Mouse (Mus musculus) lung, postnatal 25 days (tissue): ENCODE measurements around the gene Hist1h1d.
A peak's percentile ranks its signal among the peaks of the same experiment; 100 is the strongest.
"Not testable (repeated sequence)": the region's sequence is repeated elsewhere in the genome, so short reads cannot be mapped to it uniquely, and the experiment has no call there.

Experiments
- DNase-seq: peaks from one replicate; pipeline ENCODE4 v3.0.0; 2022; ENCODE audit warnings: low spot score

Hist1h1d gene

GRCm38 (mm10) chr13:23530181-23530900, 22.7 kb upstream of the Hist1h1d start:
- DNase-seq: peak; percentile 80

DNA sequence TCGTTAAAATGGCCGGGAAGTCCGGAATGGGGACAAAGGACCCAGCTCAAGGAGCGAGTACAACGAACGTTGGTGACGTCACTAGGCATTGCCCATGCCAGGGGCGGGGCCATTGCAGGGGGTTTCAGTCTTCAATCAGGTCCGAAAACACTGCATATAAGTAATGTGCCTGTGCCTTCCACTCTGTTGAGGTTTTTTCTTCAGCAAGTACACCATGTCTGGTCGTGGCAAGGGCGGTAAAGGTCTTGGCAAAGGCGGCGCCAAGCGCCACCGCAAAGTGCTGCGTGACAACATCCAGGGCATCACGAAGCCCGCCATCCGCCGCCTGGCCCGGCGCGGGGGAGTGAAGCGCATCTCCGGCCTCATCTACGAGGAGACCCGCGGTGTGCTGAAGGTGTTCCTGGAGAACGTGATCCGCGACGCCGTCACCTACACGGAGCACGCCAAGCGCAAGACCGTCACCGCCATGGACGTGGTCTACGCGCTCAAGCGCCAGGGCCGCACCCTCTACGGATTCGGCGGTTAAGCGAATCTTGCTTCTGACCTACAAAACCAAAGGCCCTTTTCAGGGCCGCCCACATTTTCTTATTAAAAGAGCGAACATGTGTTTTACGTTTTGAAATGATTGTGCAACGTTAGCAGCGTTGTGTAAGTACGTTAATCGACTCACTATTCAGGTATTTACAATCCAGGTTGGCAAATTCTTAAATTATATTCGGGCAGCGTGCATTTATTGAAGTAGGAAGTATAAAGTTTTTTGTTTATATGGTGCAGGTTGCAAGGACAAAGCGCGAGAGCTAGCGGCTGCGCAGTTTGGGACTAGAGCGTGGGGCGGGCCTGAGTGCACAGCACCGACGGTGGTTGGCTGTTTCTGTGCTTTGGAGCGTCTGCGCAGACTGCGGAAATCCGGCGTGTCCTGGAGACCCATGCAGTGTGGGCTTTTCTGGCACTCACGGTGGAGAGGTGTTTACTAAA, 21.9 kb upstream of the Hist1h1d start, which contains the start of gene Hist1h4h:
Hist1h4h (plus strand) TSS at position 150 of the 975 bp plus-strand sequence.
- peak; percentile 99 for DNase-seq

- no peak for DNase-seq
Observed at GRCm38 (mm10) chr13:23532262-23533075, 20.6 kb upstream of the Hist1h1d start.

DNA sequence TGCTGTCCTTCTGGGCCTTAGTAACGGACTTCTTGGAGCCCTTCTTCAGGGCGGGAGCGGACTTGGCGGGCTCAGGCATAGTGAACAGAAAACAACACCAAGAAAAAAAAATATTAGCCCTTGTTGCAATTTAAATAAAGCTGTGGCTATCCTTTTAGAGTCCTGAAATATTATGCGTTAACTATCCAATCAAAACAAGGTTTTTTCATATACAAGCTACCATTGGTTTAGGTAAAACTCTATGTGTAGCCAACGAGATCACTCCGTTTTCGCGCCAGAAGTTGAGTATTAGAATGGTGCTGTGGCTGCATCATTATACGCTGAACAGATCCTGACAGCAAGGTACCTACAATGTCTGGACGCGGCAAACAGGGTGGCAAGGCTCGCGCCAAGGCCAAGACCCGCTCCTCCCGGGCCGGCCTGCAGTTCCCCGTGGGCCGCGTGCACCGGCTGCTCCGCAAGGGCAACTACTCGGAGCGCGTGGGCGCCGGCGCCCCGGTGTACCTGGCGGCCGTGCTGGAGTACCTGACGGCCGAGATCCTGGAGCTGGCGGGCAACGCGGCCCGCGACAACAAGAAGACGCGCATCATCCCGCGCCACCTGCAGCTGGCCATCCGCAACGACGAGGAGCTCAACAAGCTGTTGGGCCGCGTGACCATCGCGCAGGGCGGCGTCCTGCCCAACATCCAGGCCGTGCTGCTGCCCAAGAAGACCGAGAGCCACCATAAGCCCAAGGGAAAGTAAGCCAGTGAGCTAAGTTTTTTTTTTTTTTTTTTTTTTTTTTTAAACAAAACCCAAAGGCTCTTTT, 19.3 kb upstream of the Hist1h1d start, which contains the start of gene Hist1h2af:
Hist1h2af (plus strand) TSS at position 347 of the 808 bp plus-strand sequence.
- DNase-seq: peak; percentile 73

DNA sequence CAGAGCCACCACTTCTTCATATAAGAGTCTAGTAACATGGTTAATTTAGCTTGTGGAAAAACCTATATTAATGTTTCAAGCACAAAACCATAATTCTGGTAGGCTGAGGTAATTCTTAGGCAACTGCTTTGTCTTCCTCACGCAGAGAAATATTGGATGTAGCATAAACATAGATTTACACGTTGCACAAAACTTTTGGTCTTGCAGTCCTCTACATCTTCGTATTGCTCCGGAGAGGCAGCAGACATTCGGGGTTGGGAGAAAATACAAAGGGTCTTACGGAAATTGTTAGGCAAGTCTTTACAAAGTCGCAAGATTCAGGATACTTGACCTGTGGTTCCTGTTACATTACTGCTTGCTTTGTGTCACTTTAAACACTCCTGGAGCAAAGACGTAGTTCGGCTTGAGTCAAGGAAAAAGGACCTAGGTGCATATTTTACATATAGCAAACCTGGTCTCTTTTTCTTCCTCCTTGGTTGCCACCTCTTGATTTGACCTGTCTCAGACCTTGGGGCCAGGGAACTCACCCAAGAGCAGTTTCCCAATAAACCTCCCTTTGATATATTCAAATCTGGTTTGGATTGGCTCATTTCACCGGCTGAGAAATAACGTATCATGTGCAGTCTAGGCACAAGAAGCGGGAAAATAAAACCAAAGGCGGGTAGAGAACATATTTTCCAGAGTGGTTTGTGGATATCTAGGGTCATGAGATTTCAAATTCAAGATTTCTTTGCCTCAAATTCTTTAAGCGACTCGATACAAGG, 18.5 kb upstream of the Hist1h1d start:
- DNase-seq: no peak

GRCm38 (mm10) chr13:23535137-23536075, 17.7 kb upstream of the Hist1h1d start, which contains the start of gene Hist1h3g:
Gene Hist1h3g, plus strand, starts transcription at chr13:23535422.
- DNase-seq: peak; percentile 91

DNA sequence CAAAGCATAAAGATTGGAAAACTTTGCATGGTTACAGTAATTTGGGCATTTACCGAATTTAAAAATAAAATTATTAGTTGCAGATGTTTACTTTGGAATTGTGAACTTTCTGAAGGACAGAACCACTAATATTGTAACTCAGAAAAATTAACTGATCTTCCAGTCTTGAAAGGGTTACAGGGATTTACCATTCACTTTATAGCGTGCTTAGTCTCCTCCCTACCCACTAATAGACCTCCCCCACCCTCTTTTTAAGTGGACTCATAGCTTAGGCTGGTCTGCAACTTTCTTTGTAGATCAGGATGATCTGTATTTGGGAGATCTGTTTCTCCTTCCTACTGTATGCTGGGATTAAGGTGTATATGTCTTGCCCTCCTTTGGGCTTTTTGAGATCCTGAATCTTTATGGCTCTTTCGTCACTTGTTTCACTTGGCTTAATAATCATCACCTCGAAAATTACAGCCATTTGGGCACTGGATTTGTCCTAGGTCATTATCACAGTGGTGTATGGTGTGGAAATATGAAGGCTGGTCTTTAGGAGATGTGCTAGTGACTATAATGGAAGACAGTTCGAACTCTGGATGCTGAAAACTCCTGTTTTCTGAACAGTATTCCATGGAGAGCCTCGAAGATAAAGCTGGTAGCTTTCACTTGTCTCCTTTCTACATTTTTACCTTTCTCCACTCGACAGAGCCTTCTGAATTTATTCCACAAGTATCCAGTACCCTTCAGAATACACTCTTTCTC, 16.8 kb upstream of the Hist1h1d start:
- no peak for DNase-seq

GRCm38 (mm10) chr13:23537006-23537710, 15.9 kb upstream of the Hist1h1d start:
- DNase-seq: no peak

- DNase-seq: no peak
Observed at GRCm38 (mm10) chr13:23538249-23538648, 14.8 kb upstream of the Hist1h1d start.

DNA sequence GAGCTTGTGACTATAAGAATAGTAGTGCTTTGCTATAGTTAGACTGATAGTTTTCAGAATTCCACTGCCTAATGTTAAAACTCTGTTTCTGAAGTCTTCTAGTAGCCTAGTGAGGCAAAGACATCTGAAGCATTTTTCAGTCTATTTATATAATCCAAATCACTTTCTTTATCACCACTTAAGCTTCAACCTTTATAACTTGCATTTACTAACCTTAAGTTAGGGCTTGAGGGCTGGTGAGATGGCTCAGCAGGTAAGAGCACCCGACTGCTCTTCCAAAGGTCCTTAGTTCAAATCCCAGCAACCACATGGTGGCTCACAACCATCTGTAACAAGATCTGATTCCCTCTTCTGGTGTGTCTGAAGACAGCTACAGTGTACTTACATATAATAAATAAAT, 13.2 kb upstream of the Hist1h1d start:
- not testable (repeated sequence) for DNase-seq

- DNase-seq: no peak
Observed at GRCm38 (mm10) chr13:23541497-23541896, 11.6 kb upstream of the Hist1h1d start.

DNA sequence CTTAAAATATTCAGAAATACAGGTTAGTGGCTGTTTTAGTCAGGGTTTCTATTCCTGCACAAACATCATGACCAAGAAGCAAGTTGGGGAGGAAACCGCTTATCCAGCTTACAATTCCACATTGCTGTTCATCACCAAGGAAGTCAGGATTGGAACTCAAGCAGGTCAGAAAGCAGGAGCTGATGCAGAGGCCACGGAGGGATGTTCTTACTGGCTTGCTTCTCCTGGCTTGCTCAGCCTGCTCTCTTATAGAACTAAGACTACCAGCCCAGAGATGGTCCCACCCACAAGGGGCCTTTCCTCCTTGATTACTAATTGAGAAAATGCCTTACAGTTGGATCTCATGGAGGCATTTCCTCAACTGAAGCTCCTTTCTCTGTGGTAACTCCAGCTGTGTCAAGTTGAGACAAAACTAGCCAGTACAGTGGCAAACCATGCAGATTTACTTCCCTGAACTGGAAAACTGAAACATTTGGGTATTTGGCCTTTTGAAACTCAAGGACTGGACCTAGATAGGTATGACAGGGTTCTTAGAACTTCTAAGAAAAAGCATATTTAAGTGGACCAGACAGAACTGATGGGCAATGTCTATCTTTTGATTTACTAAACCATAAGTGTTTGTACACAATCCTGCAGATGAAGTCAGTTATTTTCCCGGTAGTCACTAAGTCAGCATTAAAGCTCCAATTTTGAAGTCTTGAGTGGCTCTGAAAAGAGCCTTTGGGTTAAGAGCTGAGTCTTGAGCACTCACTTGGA, 10.7 kb upstream of the Hist1h1d start:
- DNase-seq: not testable (repeated sequence)

DNA sequence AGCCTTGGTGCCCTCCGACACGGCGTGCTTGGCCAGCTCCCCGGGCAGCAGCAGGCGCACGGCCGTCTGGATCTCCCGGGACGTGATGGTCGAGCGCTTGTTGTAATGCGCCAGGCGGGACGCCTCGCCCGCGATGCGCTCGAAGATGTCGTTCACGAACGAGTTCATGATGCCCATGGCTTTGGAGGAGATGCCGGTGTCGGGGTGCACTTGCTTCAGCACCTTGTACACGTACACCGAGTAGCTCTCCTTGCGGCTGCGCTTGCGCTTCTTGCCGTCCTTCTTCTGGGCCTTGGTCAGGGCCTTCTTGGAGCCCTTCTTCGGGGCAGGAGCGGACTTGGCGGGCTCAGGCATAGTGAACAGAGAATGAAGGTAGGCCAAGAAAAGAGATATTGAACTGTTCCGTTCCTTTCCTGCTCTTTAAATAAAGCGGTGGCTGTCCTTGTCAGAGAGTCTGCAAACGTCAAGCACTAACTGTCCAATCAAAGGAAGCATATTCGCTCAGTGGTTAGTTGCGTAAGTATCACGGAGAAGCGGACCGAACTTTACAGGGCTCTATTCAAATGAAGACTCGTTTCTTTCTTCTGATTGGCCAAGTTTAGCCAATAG, 10.0 kb upstream of the Hist1h1d start, which contains the start of gene Hist1h2bh:
Hist1h2bh (minus strand) TSS at position 394 of the 609 bp plus-strand sequence.
- peak; percentile 93 for DNase-seq

DNA sequence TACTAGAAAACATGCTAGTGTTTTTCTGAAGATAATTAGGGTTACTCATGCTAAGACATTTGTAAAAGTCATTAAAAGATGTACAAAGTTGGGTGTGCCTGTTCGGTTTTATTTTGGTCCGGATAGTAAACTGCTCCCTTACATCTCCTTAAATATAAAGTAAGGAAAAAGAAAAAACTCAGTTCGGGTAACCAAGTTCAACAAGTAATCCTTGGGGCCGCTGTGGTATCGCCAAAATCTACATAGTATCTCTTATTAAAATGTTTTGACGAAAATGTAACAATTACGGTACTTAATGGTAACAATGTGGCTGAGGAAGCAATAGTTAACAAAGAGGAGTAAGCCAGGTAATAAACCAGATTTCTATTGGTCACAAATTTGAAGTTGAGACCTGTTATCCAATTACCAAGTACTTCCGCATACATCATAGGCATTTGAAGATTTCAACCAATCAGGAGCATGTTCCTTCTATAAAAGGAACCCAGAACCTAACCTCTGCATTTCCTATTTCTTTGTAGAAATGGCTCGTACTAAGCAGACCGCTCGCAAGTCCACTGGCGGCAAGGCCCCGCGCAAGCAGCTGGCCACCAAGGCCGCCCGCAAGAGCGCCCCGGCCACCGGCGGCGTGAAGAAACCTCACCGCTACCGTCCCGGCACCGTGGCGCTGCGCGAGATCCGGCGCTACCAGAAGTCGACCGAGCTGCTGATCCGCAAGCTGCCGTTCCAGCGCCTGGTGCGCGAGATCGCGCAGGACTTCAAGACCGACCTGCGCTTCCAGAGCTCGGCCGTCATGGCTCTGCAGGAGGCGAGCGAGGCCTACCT, 8.9 kb upstream of the Hist1h1d start, which contains the start of gene Hist1h3f:
Hist1h3f (plus strand) TSS at position 88 of the 822 bp plus-strand sequence.
- peak; percentile 95 for DNase-seq

DNA sequence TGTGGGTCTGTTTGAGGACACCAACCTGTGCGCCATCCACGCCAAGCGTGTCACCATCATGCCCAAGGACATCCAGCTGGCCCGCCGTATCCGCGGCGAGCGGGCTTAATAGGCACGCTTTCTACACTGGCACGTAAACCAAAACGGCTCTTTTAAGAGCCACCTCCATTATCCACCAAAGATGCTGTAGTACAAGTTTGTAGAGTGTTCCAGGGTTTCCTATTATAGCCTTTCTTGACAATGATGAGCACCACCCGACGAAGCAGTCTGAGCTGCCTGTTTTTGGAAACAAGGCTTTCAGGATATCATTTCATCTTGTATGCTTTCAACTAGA, 8.3 kb upstream of the Hist1h1d start:
- not testable (repeated sequence) for DNase-seq
